Mouse (Mus musculus): ENCODE data around the gene Bmi1.

DNA sequence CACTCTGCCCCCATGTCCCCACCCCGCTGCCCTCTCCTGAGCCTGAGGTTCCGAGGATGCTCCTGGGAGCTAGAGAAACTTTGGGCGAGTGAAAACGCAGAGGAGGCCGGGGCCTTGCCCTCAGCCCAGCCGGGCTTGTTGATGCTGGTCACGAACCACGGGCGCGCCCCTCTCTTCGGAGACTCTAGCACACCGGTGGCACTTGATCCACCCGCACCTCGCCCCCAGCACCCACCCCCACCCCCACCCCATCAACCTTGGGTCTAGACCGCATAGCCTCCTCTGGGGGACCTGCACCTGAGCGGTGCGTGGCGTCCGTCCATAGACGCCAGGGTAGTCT lies 17.8 kb downstream of the Bmi1 start:
- TF ChIP-seq CTCF (IDR thresholded peaks at IDR 0.05; ENCODE audit: low read depth, low read length), result no peak
- no peak for TF ChIP-seq EP300 (IDR thresholded peaks at IDR 0.05; ENCODE audit: insufficient read depth, low read depth, low read length)
